Mouse (Mus musculus) embryonic facial prominence, embryonic 11.5 days (tissue): ENCODE measurements around the gene Tubb3. TPM values are rescaled to one million over a fixed set of nuclear protein-coding genes. Genes with fewer than 3 reads are reported as not detected.

Experiments
- ATAC-seq: fragments of 200-750 bp; cut with Nextera tagmentation; replicated peaks from 2 replicates; pipeline ENCODE4 v1.8.0; 2017; ENCODE audit warnings: low read depth; ENCODE audit not compliant: insufficient number of reproducible peaks, low FRiP score, low TSS enrichment
- DNase-seq: peaks from one replicate; pipeline ENCODE4 v3.0.0-alpha.2; 2015; ENCODE audit warnings: low spot score
- H3K27ac ChIP-seq: fragments of 300-500 bp; sonication (generic); replicated peaks from 2 replicates; pipeline ENCODE4 v1.5.1; 2014; ENCODE audit warnings: mild to moderate bottlenecking, low read depth, low read length, control low read depth
- H3K27me3 ChIP-seq: fragments of 300-500 bp; sonication (generic); 2 replicates; pipeline ENCODE4 v1.6.1; 2014; ENCODE audit warnings: mild to moderate bottlenecking, low read length, moderate library complexity, mixed read lengths; ENCODE audit not compliant: control insufficient read depth, insufficient read depth
- H3K36me3 ChIP-seq: fragments of 300-500 bp; sonication (generic); replicated peaks from 2 replicates; pipeline ENCODE4 v1.6.1; 2014; ENCODE audit warnings: low read depth, mild to moderate bottlenecking, low read length, moderate library complexity, mixed read lengths; ENCODE audit not compliant: control insufficient read depth, insufficient read depth
- H3K4me1 ChIP-seq: fragments of 300-500 bp; sonication (generic); 2 replicates; pipeline ENCODE4 v1.6.1; 2014; ENCODE audit warnings: low read length, mixed read lengths; ENCODE audit not compliant: control insufficient read depth, insufficient read depth
- H3K4me2 ChIP-seq: fragments of 300-500 bp; sonication (generic); 2 replicates; pipeline ENCODE4 v1.6.1; 2014; ENCODE audit warnings: low read depth, mild to moderate bottlenecking, control low read depth, low read length, moderate library complexity
- H3K4me3 ChIP-seq: fragments of 300-500 bp; sonication (generic); 2 replicates; pipeline ENCODE4 v1.5.1; 2014; ENCODE audit warnings: low read depth, low read length, control low read depth
- H3K9ac ChIP-seq: fragments of 300-500 bp; sonication (generic); replicated peaks from 2 replicates; pipeline ENCODE4 v1.6.1; 2014; ENCODE audit warnings: mild to moderate bottlenecking, control low read depth, low read length
- H3K9me3 ChIP-seq: fragments of 300-500 bp; sonication (generic); replicated peaks from 2 replicates; pipeline ENCODE4 v1.6.1; 2016; ENCODE audit warnings: mild to moderate bottlenecking, low read length, inconsistent platforms, mixed read lengths; ENCODE audit not compliant: control insufficient read depth
- WGBS: fragments of 180-500 bp; shearing (Covaris S2); extraction: QIAGEN DNeasy Blood & Tissue Kit; methylation state at CpG from one replicate; pipeline ENCODE4 v1.1.7; 2014; 5-methylcytosine and 5-hydroxymethylcytosine counted together
- polyA plus RNA-seq: library from polyadenylated mRNA; unstranded; fragments of >200 nt; fragmentation: Nextera tagmentation; extraction: Ambion mirVana; gene quantifications from 2 replicates; pipeline ENCODE4 v1.2.1, GENCODE M21; 2014

Gene Tubb3
- polyA plus RNA-seq, 1 experiment from 2014 or later: 199 TPM

GRCm38 (mm10) chr8:123387041-123387440 is 24.2 kb upstream of the Tubb3 start:
- WGBS: 90% methylated on average over 3 of the region's 3 CpGs
- DNase-seq: no peak
- peaks cover 14% of the 10 kb centered on the region for H3K36me3 ChIP-seq
- no peak for ATAC-seq
- no peaks in the 10 kb centered on the region for H3K4me1 ChIP-seq
- no peak overlapping the region for H3K4me3 ChIP-seq
- H3K9ac ChIP-seq: no peak overlapping the region
- no peaks in the 10 kb centered on the region for H3K27me3 ChIP-seq
- H3K4me2 ChIP-seq: no peak overlapping the region
- no peak overlapping the region for H3K27ac ChIP-seq
- no peaks in the 10 kb centered on the region for H3K9me3 ChIP-seq

DNA sequence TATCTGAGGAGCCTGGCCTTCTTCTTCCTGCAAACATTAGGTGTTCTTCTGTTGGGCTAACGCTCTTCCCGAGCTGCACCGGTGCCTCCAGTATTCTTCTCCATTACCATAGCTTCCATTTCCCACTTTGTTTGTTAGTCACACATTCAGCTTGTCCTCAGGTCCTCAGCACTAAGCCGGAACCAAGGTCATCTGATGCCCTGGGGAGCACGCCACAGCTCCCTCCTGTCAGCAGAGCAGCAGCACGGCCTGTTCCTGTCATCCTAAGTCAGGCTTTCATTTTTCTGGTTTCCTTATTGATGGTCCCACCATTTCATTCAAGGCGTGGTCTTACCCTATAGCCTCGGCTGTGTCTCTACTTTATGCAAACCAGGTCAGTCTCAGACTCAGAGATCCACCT is 23.4 kb upstream of the Tubb3 start:
- Histone ChIP-seq H3K36me3 (peaks cover 14% of the 10 kb centered on the region), H3K9ac (no peak overlapping the region), H3K27me3 (no peaks in the 10 kb centered on the region), H3K9me3 (no peaks in the 10 kb centered on the region), H3K4me3 (no peak overlapping the region), H3K4me1 (no peaks in the 10 kb centered on the region), H3K27ac (no peak overlapping the region), H3K4me2 (no peak overlapping the region)
- 88% methylated on average over 8 of the region's 8 CpGs for WGBS
- DNase-seq (no peak), ATAC-seq (no peak)

DNA sequence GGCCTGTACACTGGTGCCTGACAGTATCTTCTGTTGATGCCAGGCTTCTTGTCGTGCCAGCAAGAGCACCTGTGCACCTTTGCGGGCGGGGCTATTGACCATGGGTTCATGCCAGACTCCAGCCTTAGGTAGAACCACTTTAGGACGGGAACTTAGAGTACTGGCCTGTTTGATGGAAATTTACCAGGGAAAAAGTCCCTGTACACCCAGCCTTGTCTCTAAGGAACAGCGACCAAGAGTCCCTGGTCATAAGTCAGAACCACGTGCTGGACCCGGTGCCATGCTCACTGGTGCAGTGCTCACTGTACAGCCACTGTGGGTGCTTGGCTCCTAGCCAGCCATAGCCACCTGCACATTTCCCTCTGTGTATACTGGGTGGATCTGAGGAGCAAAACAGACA is 22.2 kb upstream of the Tubb3 start:
- Histone ChIP-seq H3K4me3 (no peak overlapping the region), H3K4me1 (no peaks in the 10 kb centered on the region), H3K36me3 (peaks cover 8% of the 10 kb centered on the region), H3K4me2 (no peak overlapping the region), H3K27ac (no peak overlapping the region), H3K9ac (no peak overlapping the region), H3K27me3 (no peaks in the 10 kb centered on the region), H3K9me3 (no peaks in the 10 kb centered on the region)
- DNase-seq (no peak), ATAC-seq (no peak)
- WGBS: 97% methylated on average over 7 of the region's 7 CpGs

DNA sequence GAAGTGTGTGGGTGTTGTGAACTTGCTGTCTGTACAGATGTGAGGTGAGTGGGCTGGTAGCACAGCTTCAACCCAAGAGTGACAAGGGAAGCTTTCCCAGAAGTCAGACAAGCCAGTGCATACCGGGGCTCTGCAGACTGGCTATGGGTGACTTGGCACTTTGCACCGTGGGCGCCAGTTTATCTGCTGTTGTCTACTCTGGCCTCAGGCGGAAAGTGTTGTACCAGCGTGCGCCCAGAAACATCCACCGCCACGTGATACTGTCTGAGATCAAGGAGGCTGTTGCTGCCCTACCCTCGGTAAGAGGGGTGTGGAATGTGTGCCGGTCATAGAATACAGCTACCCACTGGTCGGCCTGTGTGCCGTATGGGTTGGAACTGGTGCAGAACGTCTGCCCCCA is 12.9 kb upstream of the Tubb3 start:
- peaks cover 4% of the 10 kb centered on the region for H3K36me3 ChIP-seq
- no peak overlapping the region for H3K4me2 ChIP-seq
- no peaks in the 10 kb centered on the region for H3K27me3 ChIP-seq
- H3K4me3 ChIP-seq: no peak overlapping the region
- no peak overlapping the region for H3K27ac ChIP-seq
- ATAC-seq (no peak), DNase-seq (no peak)
- H3K9ac ChIP-seq: no peak overlapping the region
- WGBS: 96% methylated on average over 13 of the region's 13 CpGs
- H3K4me1 ChIP-seq: no peaks in the 10 kb centered on the region
- no peaks in the 10 kb centered on the region for H3K9me3 ChIP-seq

DNA sequence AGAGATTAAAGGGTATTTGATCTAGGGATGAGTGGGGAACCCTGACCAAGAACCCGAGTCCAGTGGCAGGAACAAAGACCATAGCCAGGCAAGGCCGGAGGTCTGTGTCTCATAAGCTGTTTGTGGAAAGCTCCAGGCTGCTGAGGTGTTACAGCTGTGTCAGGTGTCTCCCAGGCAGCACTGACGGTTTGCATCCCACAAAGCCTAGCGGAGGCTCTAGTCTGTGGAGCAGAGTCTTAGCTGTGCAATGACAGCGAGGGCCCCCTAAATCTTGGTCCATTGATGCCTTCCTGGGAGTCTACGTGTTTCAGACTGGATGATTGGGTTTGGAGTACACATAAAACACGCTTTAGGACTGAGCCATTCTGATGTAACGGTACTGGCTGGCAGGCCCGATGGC is 9.3 kb upstream of the Tubb3 start:
- 92% methylated on average over 9 of the region's 9 CpGs for WGBS
- Histone ChIP-seq H3K4me1 (no peaks in the 10 kb centered on the region), H3K4me2 (no peak overlapping the region), H3K9me3 (no peaks in the 10 kb centered on the region), H3K27ac (no peak overlapping the region), H3K4me3 (no peak overlapping the region), H3K27me3 (no peaks in the 10 kb centered on the region), H3K9ac (no peak overlapping the region), H3K36me3 (peaks cover 4% of the 10 kb centered on the region)
- ATAC-seq (no peak), DNase-seq (no peak)

GRCm38 (mm10) chr8:123402730-123403326 is 8.4 kb upstream of the Tubb3 start:
- no peak overlapping the region for H3K4me3 ChIP-seq
- H3K4me2 ChIP-seq: no peak overlapping the region
- no peaks in the 10 kb centered on the region for H3K4me1 ChIP-seq
- no peak for DNase-seq
- peaks cover 4% of the 10 kb centered on the region for H3K36me3 ChIP-seq
- no peak overlapping the region for H3K9ac ChIP-seq
- H3K9me3 ChIP-seq: no peaks in the 10 kb centered on the region
- no peaks in the 10 kb centered on the region for H3K27me3 ChIP-seq
- 89% methylated on average over 9 of the region's 9 CpGs for WGBS
- no peak overlapping the region for H3K27ac ChIP-seq
- no peak for ATAC-seq

DNA sequence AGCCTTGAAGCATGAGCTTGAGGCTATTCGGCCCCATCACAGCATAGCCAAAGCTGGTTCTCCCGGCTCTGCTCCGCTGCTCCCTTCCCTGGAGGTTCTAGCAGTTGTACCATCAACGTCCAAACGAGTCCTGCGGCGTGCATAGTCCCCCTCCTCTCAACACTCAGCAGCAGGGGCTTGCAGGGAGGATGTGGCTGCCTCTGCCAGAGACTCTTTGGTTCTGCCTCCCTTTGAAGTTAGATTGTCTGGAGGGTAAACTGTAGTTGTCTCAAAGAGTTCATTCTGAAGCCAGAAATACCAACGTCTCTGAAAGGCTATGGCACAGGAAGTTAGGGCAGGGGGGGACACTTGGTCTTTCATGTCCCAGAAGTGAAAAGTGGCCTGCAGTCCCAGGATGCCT is 6.7 kb upstream of the Tubb3 start:
- DNase-seq: no peak
- H3K27ac ChIP-seq: no peak overlapping the region
- H3K4me3 ChIP-seq: no peak overlapping the region
- H3K9ac ChIP-seq: no peak overlapping the region
- H3K36me3 ChIP-seq: no peaks in the 10 kb centered on the region; the same call in none of the 2 replicates
- H3K9me3 ChIP-seq: no peaks in the 10 kb centered on the region
- WGBS: 25% methylated on average over 8 of the region's 8 CpGs
- H3K4me1 ChIP-seq: no peaks in the 10 kb centered on the region
- no peak overlapping the region for H3K4me2 ChIP-seq
- ATAC-seq: no peak
- peaks cover 4% of the 10 kb centered on the region; the same call in 1 of the 2 replicates for H3K27me3 ChIP-seq

DNA sequence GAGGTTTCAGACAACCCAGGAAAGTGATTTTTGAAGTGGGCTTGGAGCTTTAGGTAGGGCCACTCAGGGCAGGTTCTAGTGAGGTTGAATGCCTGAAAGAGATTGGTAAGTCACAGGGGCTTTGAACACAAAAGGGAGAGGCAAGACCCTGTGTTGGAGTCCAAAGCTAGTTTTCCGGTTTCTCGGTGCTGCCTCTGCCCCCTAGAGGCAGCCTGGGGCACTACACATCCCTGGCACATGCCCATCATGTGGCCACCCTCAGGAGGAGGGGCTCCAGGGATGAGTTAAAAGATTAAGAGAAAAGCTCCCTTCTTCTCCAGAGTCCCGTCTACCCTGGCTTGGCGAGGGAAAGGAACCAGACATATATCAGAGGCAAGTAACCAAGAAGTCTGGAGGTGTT is 4.4 kb upstream of the Tubb3 start, which contains the start of gene Mc1r:
Gene Mc1r (plus strand): TSS at position 322 of the 400 bp plus-strand sequence.
- H3K4me1 ChIP-seq: no peaks in the 10 kb centered on the region

More for the DNA sequence above, 4.4 kb upstream of the Tubb3 start, which contains the start of gene Mc1r:
- H3K4me3 ChIP-seq: no peak within 1 kb of the TSS
- no peak within 1 kb of the TSS for H3K4me2 ChIP-seq
- ATAC-seq: no peak
- H3K27me3 ChIP-seq: peaks cover 23% of the 10 kb centered on the region
- no peak within 1 kb of the TSS for H3K27ac ChIP-seq
- peak; percentile 74 for DNase-seq
- no peaks in the 10 kb centered on the region; the same call in none of the 2 replicates for H3K36me3 ChIP-seq
- 7% methylated on average over 4 of the region's 4 CpGs for WGBS
- no peaks in the 10 kb centered on the region for H3K9me3 ChIP-seq
- H3K9ac ChIP-seq: no peak within 1 kb of the TSS
